Mouse (Mus musculus) bone marrow, adult 2 months (tissue): ENCODE measurements around the gene Srsf2. TPM values are rescaled to one million over a fixed set of nuclear protein-coding genes. Genes with fewer than 3 reads are reported as not detected.
"Not testable (repeated sequence)": the region's sequence is repeated elsewhere in the genome, so short reads cannot be mapped to it uniquely, and the experiment has no call there.

Source experiments
- H3K27ac ChIP-seq: fragments of 200-500 bp; 2 replicates; pipeline ENCODE4 v1.5.1; 2012; ENCODE audit warnings: low read depth, mild to moderate bottlenecking, control low read depth, inconsistent platforms, low read length; ENCODE audit not compliant: control insufficient read depth, poor library complexity, insufficient read depth
- H3K4me1 ChIP-seq: fragments of 200-500 bp; 2 replicates; pipeline ENCODE4 v1.6.1; 2011; ENCODE audit warnings: low read length; ENCODE audit not compliant: control insufficient read depth, insufficient read depth
- H3K4me3 ChIP-seq: fragments of 200-500 bp; replicated peaks from 2 replicates; pipeline ENCODE3; 2011; ENCODE audit warnings: mild to moderate bottlenecking, low read depth, low read length, control low read depth; ENCODE audit not compliant: control insufficient read depth
- CTCF ChIP-seq: fragments of 200-500 bp; IDR thresholded peaks from 2 replicates; pipeline ENCODE4 v1.5.1; 2011; ENCODE audit warnings: low read length, control low read depth; ENCODE audit not compliant: control insufficient read depth, insufficient read depth
- POLR2A ChIP-seq: fragments of 200-500 bp; IDR thresholded peaks from 2 replicates; pipeline ENCODE4 v1.6.1; 2011; ENCODE audit warnings: low read depth, mild to moderate bottlenecking, control low read depth, low read length, borderline replicate concordance; ENCODE audit not compliant: control insufficient read depth
- WGBS: fragments of 180-500 bp; shearing (Covaris S2); methylation state at CpG from one replicate; pipeline ENCODE4 v1.1.7; 2018; 5-methylcytosine and 5-hydroxymethylcytosine counted together
- polyA plus RNA-seq: library from polyadenylated mRNA; stranded (reverse); fragments of >200 nt; gene quantifications from 2 replicates; pipeline ENCODE4 v1.2.4, GENCODE M21; 2011; ENCODE audit warnings: low replicate concordance; ENCODE audit not compliant: missing spikeins, insufficient read depth, insufficient read length

The Srsf2 gene
- polyA plus RNA-seq, 1 experiment, result 524 TPM

DNA sequence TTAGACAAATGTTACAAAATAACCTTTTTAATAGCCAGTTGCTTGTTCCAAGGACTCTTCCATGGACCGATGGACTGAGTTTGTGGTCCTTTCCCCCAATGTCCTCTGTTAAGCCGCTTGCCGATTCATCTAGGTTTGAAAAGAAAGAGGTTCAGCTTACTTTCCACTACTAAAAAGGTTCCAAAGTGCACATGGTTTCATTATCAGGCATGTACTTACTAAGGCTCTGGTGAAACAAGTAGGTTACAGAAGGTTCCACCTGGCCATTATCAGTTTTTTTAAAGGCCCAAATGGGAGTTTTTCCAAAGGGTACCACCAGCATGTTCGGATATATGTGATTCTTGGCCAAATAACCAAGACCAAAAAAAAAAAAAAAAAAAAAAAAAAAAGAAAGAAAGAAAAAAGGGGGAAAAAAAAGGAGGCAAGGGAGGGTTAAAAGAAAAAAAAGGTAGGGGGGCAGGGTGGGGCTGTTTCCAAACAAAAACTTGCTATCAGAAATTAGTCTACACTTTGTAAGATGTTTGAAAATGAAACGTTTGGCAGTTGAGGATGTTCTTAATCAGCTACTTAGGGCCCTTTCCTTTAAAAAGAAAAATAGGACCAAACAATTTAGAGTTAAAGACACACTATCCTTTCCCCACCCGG lies 1.9 kb downstream of the Srsf2 start:
- 8% methylated on average over 6 of the region's 6 CpGs for WGBS
- TF ChIP-seq POLR2A (no peak), CTCF (no peak)
- H3K4me3 ChIP-seq, result peak overlapping the region; percentile 100
- no peak overlapping the region for H3K27ac ChIP-seq
- H3K4me1 ChIP-seq, result no peaks in the 10 kb centered on the region; the same call in none of the 2 replicates

DNA sequence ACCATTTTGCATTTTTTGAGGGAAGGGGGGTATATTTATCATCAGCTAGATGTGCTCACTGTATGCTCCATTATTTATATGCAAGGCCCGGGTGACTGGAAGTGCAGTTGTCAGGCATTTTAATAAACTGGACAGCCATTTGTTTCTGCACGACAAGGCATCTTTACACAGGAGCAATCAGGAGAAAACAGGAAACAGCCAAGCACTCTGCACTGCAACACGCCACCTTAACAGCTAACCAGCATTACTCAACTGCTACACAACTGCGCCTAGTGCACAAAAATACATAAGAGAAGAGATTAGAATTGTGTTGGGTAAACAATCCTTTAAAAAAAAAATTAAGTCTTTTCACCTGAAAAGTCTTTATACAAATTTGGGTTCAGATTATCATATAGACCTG lies 2.8 kb downstream of the Srsf2 start:
- TF ChIP-seq POLR2A (no peak), CTCF (no peak)
- peak overlapping the region; percentile 52 for H3K4me3 ChIP-seq
- WGBS, result 8% methylated on average over 4 of the region's 4 CpGs
- no peaks in the 10 kb centered on the region; the same call in none of the 2 replicates for H3K4me1 ChIP-seq
- H3K27ac ChIP-seq, result no peak overlapping the region

DNA sequence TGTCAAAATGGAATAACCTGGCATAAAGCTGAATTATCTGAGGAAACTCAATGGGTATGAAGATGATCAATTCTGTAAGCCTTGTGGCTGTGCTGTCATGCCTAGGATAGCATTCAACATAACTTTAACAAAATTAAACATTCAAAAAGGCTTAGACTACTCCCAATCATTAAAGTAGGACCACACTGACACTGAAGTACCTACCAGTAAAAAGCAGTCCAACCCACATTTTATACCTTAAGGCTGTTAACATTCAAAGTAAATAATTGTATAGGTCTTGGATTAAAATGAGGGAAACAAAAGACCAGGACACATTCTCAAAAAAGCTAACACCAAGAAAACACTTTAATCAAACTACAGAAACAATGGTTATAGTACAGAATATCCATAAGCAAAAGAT lies 3.3 kb downstream of the Srsf2 start:
- TF ChIP-seq POLR2A, result no peak
- TF ChIP-seq CTCF, result no peak
- Histone ChIP-seq H3K4me1 (no peaks in the 10 kb centered on the region; the same call in 1 of the 2 replicates), H3K4me3 (no peak overlapping the region), H3K27ac (no peak overlapping the region)

DNA sequence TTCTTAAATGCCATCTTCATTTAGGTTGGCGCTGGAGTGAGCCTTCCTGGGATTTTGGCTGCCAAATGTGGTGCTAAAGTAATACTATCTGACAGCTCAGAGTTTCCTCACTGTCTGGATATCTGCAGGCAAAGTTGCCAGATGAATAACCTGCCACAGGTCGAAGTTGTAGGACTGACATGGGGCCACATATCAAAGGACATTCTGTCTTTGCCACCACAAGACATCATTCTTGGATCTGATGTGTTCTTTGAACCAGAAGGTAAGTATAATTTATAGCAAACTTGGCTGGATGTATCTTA lies 4.1 kb downstream of the Srsf2 start:
- not testable (repeated sequence) for H3K4me1 ChIP-seq, H3K4me3 ChIP-seq, H3K27ac ChIP-seq
- 73% methylated on average over 2 of the region's 2 CpGs for WGBS

DNA sequence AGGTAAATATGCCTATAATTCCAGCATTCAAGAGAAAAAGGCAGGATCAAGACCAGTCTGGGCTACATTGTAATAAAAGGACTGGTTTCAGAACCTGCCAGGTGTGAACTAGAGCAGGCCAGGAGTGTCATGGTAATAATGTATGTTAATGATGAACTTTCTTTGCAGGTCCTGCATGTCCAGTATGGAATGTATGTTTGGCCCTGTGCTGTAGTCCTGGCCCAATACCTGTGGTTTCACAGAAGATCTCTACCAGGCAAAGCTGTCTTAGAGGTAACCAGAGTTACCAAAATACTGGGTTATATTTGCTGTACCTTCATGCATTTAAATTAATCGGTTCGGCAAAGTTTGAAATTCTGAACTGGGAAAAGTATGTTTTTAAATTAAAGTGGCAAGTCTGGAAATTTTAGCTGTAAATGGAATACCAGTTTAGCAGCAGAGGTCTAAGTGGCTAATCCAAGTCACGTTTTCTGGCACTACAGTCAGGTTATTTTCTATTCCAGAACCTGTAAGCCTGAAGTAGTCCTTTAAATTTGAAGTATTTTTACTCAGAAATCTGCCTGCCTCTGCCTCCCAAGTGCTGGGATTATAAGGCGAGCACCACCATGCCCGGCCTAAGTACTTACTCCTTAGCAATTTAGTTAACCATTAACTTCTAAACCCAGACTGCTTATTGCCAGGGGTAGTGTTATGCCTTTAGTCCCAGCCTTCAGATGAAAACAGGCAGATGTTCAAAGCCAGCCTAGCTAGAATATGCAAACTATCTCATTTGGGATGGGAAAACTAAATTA lies 4.6 kb downstream of the Srsf2 start:
- Histone ChIP-seq H3K4me1 (no peaks in the 10 kb centered on the region; the same call in 1 of the 2 replicates), H3K4me3 (no peak overlapping the region), H3K27ac (no peak overlapping the region)
- TF ChIP-seq CTCF, result no peak
- no peak for TF ChIP-seq POLR2A
- WGBS, result 83% methylated on average over 5 of the region's 5 CpGs

DNA sequence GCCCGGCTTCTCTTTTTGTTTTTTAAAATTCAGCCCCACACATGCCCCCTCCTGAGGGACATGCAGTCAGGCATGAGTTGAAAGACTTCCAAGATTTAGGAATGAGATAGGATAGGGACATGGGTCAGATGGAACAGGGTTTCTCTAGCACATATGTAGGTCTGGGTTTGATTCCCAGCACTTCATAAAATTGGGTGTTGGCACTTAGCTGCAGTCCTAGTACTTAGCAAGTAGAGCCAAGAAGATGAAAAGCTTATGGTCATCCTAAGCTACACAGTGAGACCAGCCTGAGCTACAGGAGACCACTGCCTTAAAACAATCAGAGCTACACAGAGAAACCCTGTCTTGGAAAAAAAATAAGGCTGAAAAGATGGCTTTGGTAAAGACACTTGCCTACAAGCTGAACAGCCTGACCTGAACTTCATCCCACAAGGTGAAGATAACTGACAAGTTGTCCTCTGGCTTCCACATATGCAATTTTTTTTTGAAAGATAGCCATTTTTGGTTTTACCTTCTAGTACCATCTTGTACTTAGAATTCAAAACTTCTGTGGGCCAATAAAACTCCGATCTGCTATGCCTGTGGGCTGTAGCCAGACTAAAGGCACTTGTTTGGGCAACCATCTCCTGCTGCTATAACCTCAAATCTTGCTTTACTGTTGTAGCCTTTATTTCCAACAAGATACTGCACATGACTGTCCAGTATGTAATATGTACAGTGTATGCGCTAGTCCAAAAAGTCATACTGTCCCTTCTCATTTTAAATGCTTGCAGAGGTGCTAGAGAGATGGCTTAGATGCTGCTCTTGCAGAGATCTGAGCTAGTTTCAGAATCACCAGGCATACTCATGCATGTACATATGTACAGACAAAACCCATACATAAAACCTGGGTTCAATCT lies 5.5 kb downstream of the Srsf2 start:
- no peaks in the 10 kb centered on the region; the same call in 1 of the 2 replicates for H3K4me1 ChIP-seq
- no peak overlapping the region for H3K27ac ChIP-seq
- TF ChIP-seq CTCF (no peak), POLR2A (no peak)
- H3K4me3 ChIP-seq, result no peak overlapping the region
- 91% methylated on average over 3 of the region's 3 CpGs for WGBS

DNA sequence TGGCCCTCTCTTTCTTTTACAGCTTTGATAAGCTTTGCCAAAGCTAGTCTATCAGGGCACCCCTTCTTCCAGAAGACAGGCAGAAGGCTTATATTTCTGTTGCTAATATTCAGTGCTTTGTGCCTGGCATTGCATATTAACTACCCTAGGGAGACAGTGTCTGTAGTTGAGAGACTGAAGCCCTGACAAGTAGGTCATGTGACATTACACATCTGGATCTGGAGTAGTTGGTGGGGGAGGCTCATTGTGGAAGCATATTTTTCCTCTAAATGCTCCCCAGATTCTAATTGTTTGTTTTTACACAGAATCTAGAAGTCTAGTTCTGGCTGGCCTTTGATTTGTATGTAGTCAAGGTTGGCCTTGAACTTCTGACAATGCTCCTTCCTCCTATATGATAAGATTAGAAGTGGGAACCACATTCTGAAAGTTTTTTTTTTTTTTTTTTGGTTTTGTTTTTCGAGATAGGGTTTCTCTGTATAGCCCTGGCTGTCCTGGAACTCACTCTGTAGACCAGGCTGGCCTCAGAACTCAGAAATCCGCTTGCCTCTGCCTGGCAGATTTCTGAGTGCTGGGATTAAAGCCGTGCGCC lies 6.2 kb downstream of the Srsf2 start:
- H3K4me1 ChIP-seq, result no peaks in the 10 kb centered on the region; the same call in 1 of the 2 replicates
- no peak for TF ChIP-seq POLR2A
- no peak for TF ChIP-seq CTCF
- no peak overlapping the region for H3K4me3 ChIP-seq
- WGBS, result 69% methylated on average over 4 of the region's 4 CpGs
- H3K27ac ChIP-seq, result no peak overlapping the region
